Mouse (Mus musculus) liver, embryonic 11.5 days (tissue): ENCODE measurements around the gene Fbxw11. TPM values are rescaled to one million over a fixed set of nuclear protein-coding genes. Genes with fewer than 3 reads are reported as not detected.

ENCODE experiments used
- ATAC-seq: fragments of 200-750 bp; cut with Nextera tagmentation; replicated peaks from 2 replicates; pipeline ENCODE4 v1.8.0; 2017; ENCODE audit warnings: moderate number of reproducible peaks, mild to moderate bottlenecking, moderate TSS enrichment, moderate library complexity; ENCODE audit not compliant: low FRiP score
- DNase-seq: peaks from one replicate; pipeline ENCODE4 v3.0.0-alpha.2; 2017; ENCODE audit warnings: low spot score
- H3K27ac ChIP-seq: fragments of 300-500 bp; sonication (generic); 2 replicates; pipeline ENCODE4 v1.5.1; 2014; ENCODE audit warnings: mild to moderate bottlenecking, low read depth, low read length, control low read depth
- H3K27me3 ChIP-seq: fragments of 300-500 bp; sonication (generic); replicated peaks from 2 replicates; pipeline ENCODE4 v1.6.1; 2014; ENCODE audit warnings: low read length, mixed read lengths; ENCODE audit not compliant: control insufficient read depth, insufficient read depth
- H3K36me3 ChIP-seq: fragments of 300-500 bp; sonication (generic); 2 replicates; pipeline ENCODE4 v1.6.1; 2014; ENCODE audit warnings: mild to moderate bottlenecking, low read length, moderate library complexity, mixed read lengths; ENCODE audit not compliant: control insufficient read depth, insufficient read depth
- H3K4me1 ChIP-seq: fragments of 300-500 bp; sonication (generic); replicated peaks from 2 replicates; pipeline ENCODE4 v1.6.1; 2014; ENCODE audit warnings: low read length, mixed read lengths; ENCODE audit not compliant: control insufficient read depth, insufficient read depth
- H3K4me2 ChIP-seq: fragments of 300-500 bp; sonication (generic); 2 replicates; pipeline ENCODE4 v1.6.1; 2014; ENCODE audit warnings: mild to moderate bottlenecking, control low read depth, moderate library complexity
- H3K4me3 ChIP-seq: fragments of 300-500 bp; sonication (generic); 2 replicates; pipeline ENCODE4 v1.5.1; 2014; ENCODE audit warnings: low read depth, low read length, control low read depth
- H3K9ac ChIP-seq: fragments of 300-500 bp; sonication (generic); 2 replicates; pipeline ENCODE4 v1.6.1; 2014; ENCODE audit warnings: low read depth, low read length, control low read depth
- H3K9me3 ChIP-seq: fragments of 300-500 bp; sonication (generic); 2 replicates; pipeline ENCODE4 v1.6.1; 2016; ENCODE audit warnings: low read length, inconsistent platforms, mixed read lengths; ENCODE audit not compliant: control insufficient read depth
- WGBS: fragments of 180-500 bp; shearing (Covaris S2); extraction: QIAGEN DNeasy Blood & Tissue Kit; methylation state at CpG from one replicate; pipeline ENCODE4 v1.1.7; 2014; 5-methylcytosine and 5-hydroxymethylcytosine counted together
- polyA plus RNA-seq: library from polyadenylated mRNA; unstranded; fragments of >200 nt; fragmentation: Nextera tagmentation; extraction: Ambion mirVana; gene quantifications from 2 replicates; pipeline ENCODE4 v1.2.1, GENCODE M21; 2014

Fbxw11 gene
- polyA plus RNA-seq, 1 experiment from 2014 or later, result 44.2 TPM

GRCm38 (mm10) chr11:32629713-32630211, 12.8 kb upstream of the Fbxw11 start:
- ATAC-seq, result no peak
- Histone ChIP-seq H3K9ac (no peak overlapping the region), H3K27ac (no peak overlapping the region), H3K4me2 (no peak overlapping the region), H3K4me3 (no peak overlapping the region), H3K36me3 (no peaks in the 10 kb centered on the region), H3K27me3 (no peaks in the 10 kb centered on the region), H3K9me3 (no peaks in the 10 kb centered on the region), H3K4me1 (peaks cover 7% of the 10 kb centered on the region)
- DNase-seq, result no peak
- whole genome bisulfite sequencing, result 73% methylated on average over 4 of the region's 4 CpGs

GRCm38 (mm10) chr11:32632671-32633070, 9.9 kb upstream of the Fbxw11 start:
- WGBS, result 94% methylated on average over 5 of the region's 5 CpGs
- H3K9ac ChIP-seq, result no peak overlapping the region
- H3K4me2 ChIP-seq, result no peak overlapping the region
- no peaks in the 10 kb centered on the region for H3K27me3 ChIP-seq
- H3K4me3 ChIP-seq, result no peak overlapping the region
- ATAC-seq (no peak), DNase-seq (no peak)
- no peaks in the 10 kb centered on the region for H3K36me3 ChIP-seq
- peaks cover 13% of the 10 kb centered on the region for H3K4me1 ChIP-seq
- no peaks in the 10 kb centered on the region for H3K9me3 ChIP-seq
- H3K27ac ChIP-seq, result no peak overlapping the region

GRCm38 (mm10) chr11:32633542-32633941, 9.0 kb upstream of the Fbxw11 start:
- Histone ChIP-seq H3K4me3 (no peak overlapping the region), H3K36me3 (no peaks in the 10 kb centered on the region), H3K9ac (no peak overlapping the region), H3K9me3 (no peaks in the 10 kb centered on the region), H3K27me3 (no peaks in the 10 kb centered on the region), H3K27ac (no peak overlapping the region), H3K4me2 (no peak overlapping the region), H3K4me1 (peaks cover 13% of the 10 kb centered on the region)
- ATAC-seq (no peak), DNase-seq (no peak)
- 66% methylated on average over 3 of the region's 3 CpGs for WGBS

- Histone ChIP-seq H3K4me2 (no peak overlapping the region), H3K27ac (peak overlapping the region; percentile 58; the same call in 1 of the 2 replicates), H3K36me3 (no peaks in the 10 kb centered on the region), H3K4me3 (no peak overlapping the region), H3K9me3 (no peaks in the 10 kb centered on the region), H3K27me3 (no peaks in the 10 kb centered on the region), H3K4me1 (peaks cover 13% of the 10 kb centered on the region), H3K9ac (no peak overlapping the region)
- WGBS, result 45% methylated on average over 2 of the region's 2 CpGs
- 0 out of 2 replicates have a peak, but pooled peaks have one; percentile 37 for ATAC-seq
- DNase-seq, result no peak
These were observed 8.4 kb upstream of the Fbxw11 start for GRCm38 (mm10) chr11:32634143-32634542.

GRCm38 (mm10) chr11:32634842-32635241, 7.7 kb upstream of the Fbxw11 start:
- DNase-seq (no peak), ATAC-seq (peak; percentile 69; the same call in 1 of the 2 replicates)
- no peaks in the 10 kb centered on the region for H3K27me3 ChIP-seq
- H3K36me3 ChIP-seq, result no peaks in the 10 kb centered on the region
- WGBS, result 48% methylated on average over 2 of the region's 2 CpGs
- peaks cover 13% of the 10 kb centered on the region for H3K4me1 ChIP-seq
- no peaks in the 10 kb centered on the region for H3K9me3 ChIP-seq
- no peak overlapping the region for H3K4me3 ChIP-seq
- H3K9ac ChIP-seq, result no peak overlapping the region
- no peak overlapping the region for H3K4me2 ChIP-seq
- peak overlapping the region; percentile 58; the same call in 1 of the 2 replicates for H3K27ac ChIP-seq

GRCm38 (mm10) chr11:32636275-32636674, 6.2 kb upstream of the Fbxw11 start:
- Histone ChIP-seq H3K9ac (no peak overlapping the region), H3K4me1 (peaks cover 24% of the 10 kb centered on the region), H3K4me3 (no peak overlapping the region), H3K36me3 (no peaks in the 10 kb centered on the region), H3K9me3 (no peaks in the 10 kb centered on the region), H3K4me2 (no peak overlapping the region), H3K27me3 (no peaks in the 10 kb centered on the region), H3K27ac (no peak overlapping the region)
- WGBS, result 29% methylated on average over 4 of the region's 4 CpGs
- ATAC-seq, result no peak
- DNase-seq, result no peak

- DNase-seq (no peak), ATAC-seq (no peak)
- H3K27ac ChIP-seq, result no peak overlapping the region
- no peaks in the 10 kb centered on the region for H3K36me3 ChIP-seq
- no peaks in the 10 kb centered on the region for H3K27me3 ChIP-seq
- no peak overlapping the region for H3K4me3 ChIP-seq
- H3K4me1 ChIP-seq, result peaks cover 29% of the 10 kb centered on the region
- 85% methylated on average over 8 of the region's 8 CpGs for WGBS
- no peaks in the 10 kb centered on the region for H3K9me3 ChIP-seq
- H3K4me2 ChIP-seq, result no peak overlapping the region
- no peak overlapping the region for H3K9ac ChIP-seq
These were observed 3.8 kb upstream of the Fbxw11 start for GRCm38 (mm10) chr11:32638521-32639255.

GRCm38 (mm10) chr11:32640617-32641016, 1.9 kb upstream of the Fbxw11 start:
- Histone ChIP-seq H3K27ac (peak overlapping the region; percentile 38; the same call in 1 of the 2 replicates), H3K4me3 (peak overlapping the region; percentile 89), H3K4me1 (peaks cover 27% of the 10 kb centered on the region), H3K9me3 (no peaks in the 10 kb centered on the region), H3K9ac (peak overlapping the region; percentile 94; the same call in 1 of the 2 replicates), H3K27me3 (no peaks in the 10 kb centered on the region), H3K4me2 (peak overlapping the region; percentile 93), H3K36me3 (no peaks in the 10 kb centered on the region)
- 0 out of 2 replicates have a peak, but pooled peaks have one; percentile 2 for ATAC-seq
- 58% methylated on average over 4 of the region's 4 CpGs for WGBS
- DNase-seq, result no peak
